Mouse (Mus musculus) effector memory CD4-positive, alpha-beta T cell, adult 7 months (primary cell): ENCODE results near the gene Schip1. TPM values are rescaled to one million over a fixed set of nuclear protein-coding genes. Genes with fewer than 3 reads are reported as not detected.

Source experiments
- polyA plus RNA-seq: library from polyadenylated mRNA; unstranded; fragments of 100-300 nt; shearing (Covaris generic); gene quantifications from one replicate; pipeline ENCODE4 v1.2.1, GENCODE M21; 2017

The Schip1 gene
- 0.69 TPM for polyA plus RNA-seq

GRCm38 (mm10) chr3:68064731-68065130 is at the start of gene Schip1:
Schip1 (plus strand) TSS chr3:68064802.

Other genes with a start within 250 kb of the Schip1 start
- gene Iqcj, start 172.6 kb upstream of the Schip1 start, polyA plus RNA-seq, result not detected
- not detected for gene Iqschfp, start 172.6 kb upstream of the Schip1 start, polyA plus RNA-seq